Mouse (Mus musculus): ENCODE measurements around the gene Irx5. TPM values are rescaled to one million over a fixed set of nuclear protein-coding genes. Genes with fewer than 3 reads are reported as not detected.

The Irx5 gene
- total RNA-seq (2014; rRNA removed), result 18.3 and 22.1 TPM in 2 replicates
- polyA plus RNA-seq (2015; fragmentation: Nextera tagmentation; extraction: Ambion mirVana), result 11.6 and 13.9 TPM in 2 replicates

- H3K36me3 ChIP-seq (ENCODE audit: insufficient read depth, low read length), result no peaks in the 10 kb centered on the region
- H3K4me1 ChIP-seq (ENCODE audit: insufficient read depth, low read length), result 0 out of 2 replicates have a peak, but pooled peaks cover 5% of the 10 kb centered on the region
- H3K4me2 ChIP-seq (ENCODE audit: low read depth, low read length), result peak within 1 kb of the TSS; percentile 69
- H3K27ac ChIP-seq, result peak within 1 kb of the TSS; percentile 88
- TF ChIP-seq CTCF (IDR thresholded peaks at IDR 0.05; ENCODE audit: low read depth), result no peak
- peaks cover 8% of the 10 kb centered on the region; the same call in 1 of the 2 replicates for H3K27me3 ChIP-seq (ENCODE audit: insufficient read depth, low read length)
- H3K9ac ChIP-seq (replicated peaks; ENCODE audit: low read length), result peak within 1 kb of the TSS; percentile 80
- WGBS, result under 1% methylated on average over 42 of the region's 47 CpGs
- peak; percentile 90 for DNase-seq (ENCODE audit: low spot score)
- H3K4me3 ChIP-seq (ENCODE audit: low read length), result peak within 1 kb of the TSS; percentile 65
- peak; percentile 82 for ATAC-seq
- H3K9me3 ChIP-seq (ENCODE audit: low read length), result no peaks in the 10 kb centered on the region
These were observed at the start of gene Irx5 for GRCm38 (mm10) chr8:92357398-92357981. Gene Irx5, plus strand, starts transcription at chr8:92357625.

- H3K4me2 ChIP-seq (ENCODE audit: low read depth, low read length), result no peak overlapping the region
- DNase-seq (ENCODE audit: low spot score), result peak; percentile 5
- H3K4me1 ChIP-seq (ENCODE audit: insufficient read depth, low read length), result no peaks in the 10 kb centered on the region
- 36% methylated on average over 7 of the region's 7 CpGs for WGBS
- no peak for TF ChIP-seq CTCF (IDR thresholded peaks at IDR 0.05; ENCODE audit: low read depth)
- no peak for ATAC-seq
- H3K4me3 ChIP-seq (ENCODE audit: low read length), result no peak overlapping the region
- H3K27ac ChIP-seq, result no peak overlapping the region
- H3K27me3 ChIP-seq (ENCODE audit: insufficient read depth, low read length), result no peaks in the 10 kb centered on the region
- H3K36me3 ChIP-seq (ENCODE audit: insufficient read depth, low read length), result no peaks in the 10 kb centered on the region
- no peaks in the 10 kb centered on the region for H3K9me3 ChIP-seq (ENCODE audit: low read length)
- H3K9ac ChIP-seq (replicated peaks; ENCODE audit: low read length), result no peak overlapping the region
These were observed 45.2 kb upstream of the Irx5 start for GRCm38 (mm10) chr8:92312178-92312577.

GRCm38 (mm10) chr8:92313707-92314106, 43.7 kb upstream of the Irx5 start:
- Histone ChIP-seq H3K36me3 (ENCODE audit: insufficient read depth, low read length) (no peaks in the 10 kb centered on the region), H3K27ac (no peak overlapping the region), H3K9ac (replicated peaks; ENCODE audit: low read length) (no peak overlapping the region), H3K9me3 (ENCODE audit: low read length) (no peaks in the 10 kb centered on the region), H3K27me3 (ENCODE audit: insufficient read depth, low read length) (no peaks in the 10 kb centered on the region), H3K4me1 (ENCODE audit: insufficient read depth, low read length) (no peaks in the 10 kb centered on the region), H3K4me2 (ENCODE audit: low read depth, low read length) (no peak overlapping the region), H3K4me3 (ENCODE audit: low read length) (no peak overlapping the region)
- 85% methylated on average over 3 of the region's 3 CpGs for WGBS
- no peak for TF ChIP-seq CTCF (IDR thresholded peaks at IDR 0.05; ENCODE audit: low read depth)
- no peak for DNase-seq (ENCODE audit: low spot score)
- no peak for ATAC-seq

- H3K36me3 ChIP-seq (ENCODE audit: insufficient read depth, low read length), result no peaks in the 10 kb centered on the region
- H3K27me3 ChIP-seq (ENCODE audit: insufficient read depth, low read length), result no peaks in the 10 kb centered on the region
- H3K9ac ChIP-seq (replicated peaks; ENCODE audit: low read length), result no peak overlapping the region
- H3K9me3 ChIP-seq (ENCODE audit: low read length), result no peaks in the 10 kb centered on the region
- H3K4me2 ChIP-seq (ENCODE audit: low read depth, low read length), result no peak overlapping the region
- no peak for TF ChIP-seq CTCF (IDR thresholded peaks at IDR 0.05; ENCODE audit: low read depth)
- WGBS, result 95% methylated on average over 7 of the region's 7 CpGs
- H3K4me1 ChIP-seq (ENCODE audit: insufficient read depth, low read length), result no peaks in the 10 kb centered on the region
- H3K27ac ChIP-seq, result no peak overlapping the region
- DNase-seq (ENCODE audit: low spot score), result no peak
- H3K4me3 ChIP-seq (ENCODE audit: low read length), result no peak overlapping the region
- no peak for ATAC-seq
These were observed 33.7 kb upstream of the Irx5 start for GRCm38 (mm10) chr8:92323751-92324150.

GRCm38 (mm10) chr8:92327176-92327575, 30.2 kb upstream of the Irx5 start:
- H3K9me3 ChIP-seq (ENCODE audit: low read length), result no peaks in the 10 kb centered on the region
- H3K27me3 ChIP-seq (ENCODE audit: insufficient read depth, low read length), result no peaks in the 10 kb centered on the region
- WGBS, result 99% methylated on average over 2 of the region's 2 CpGs
- TF ChIP-seq CTCF (IDR thresholded peaks at IDR 0.05; ENCODE audit: low read depth), result peak; percentile 26; the same call in 1 of the 2 replicates
- DNase-seq (ENCODE audit: low spot score) (no peak), ATAC-seq (no peak)
- no peak overlapping the region for H3K9ac ChIP-seq (replicated peaks; ENCODE audit: low read length)
- H3K4me3 ChIP-seq (ENCODE audit: low read length), result no peak overlapping the region
- H3K4me2 ChIP-seq (ENCODE audit: low read depth, low read length), result no peak overlapping the region
- H3K36me3 ChIP-seq (ENCODE audit: insufficient read depth, low read length), result no peaks in the 10 kb centered on the region
- H3K27ac ChIP-seq, result no peak overlapping the region
- no peaks in the 10 kb centered on the region for H3K4me1 ChIP-seq (ENCODE audit: insufficient read depth, low read length)

- ATAC-seq, result no peak
- WGBS, result 87% methylated on average over 4 of the region's 4 CpGs
These were observed 28.2 kb upstream of the Irx5 start for GRCm38 (mm10) chr8:92329273-92329672.

GRCm38 (mm10) chr8:92331811-92332210, 25.6 kb upstream of the Irx5 start:
- Histone ChIP-seq H3K9me3 (ENCODE audit: low read length) (no peaks in the 10 kb centered on the region), H3K36me3 (ENCODE audit: insufficient read depth, low read length) (no peaks in the 10 kb centered on the region), H3K27me3 (ENCODE audit: insufficient read depth, low read length) (no peaks in the 10 kb centered on the region), H3K4me1 (ENCODE audit: insufficient read depth, low read length) (no peaks in the 10 kb centered on the region), H3K27ac (no peak overlapping the region), H3K4me3 (ENCODE audit: low read length) (no peak overlapping the region), H3K4me2 (ENCODE audit: low read depth, low read length) (no peak overlapping the region), H3K9ac (replicated peaks; ENCODE audit: low read length) (no peak overlapping the region)
- ATAC-seq, result no peak
- 56% methylated on average over 3 of the region's 3 CpGs for WGBS
- no peak for TF ChIP-seq CTCF (IDR thresholded peaks at IDR 0.05; ENCODE audit: low read depth)
- peak; percentile 27 for DNase-seq (ENCODE audit: low spot score)

More at GRCm38 (mm10) chr8:92329273-92329672, 28.2 kb upstream of the Irx5 start:
- Histone ChIP-seq H3K9ac (replicated peaks; ENCODE audit: low read length) (no peak overlapping the region), H3K4me3 (ENCODE audit: low read length) (no peak overlapping the region), H3K4me2 (ENCODE audit: low read depth, low read length) (no peak overlapping the region), H3K27me3 (ENCODE audit: insufficient read depth, low read length) (no peaks in the 10 kb centered on the region), H3K9me3 (ENCODE audit: low read length) (no peaks in the 10 kb centered on the region), H3K27ac (no peak overlapping the region), H3K36me3 (ENCODE audit: insufficient read depth, low read length) (no peaks in the 10 kb centered on the region), H3K4me1 (ENCODE audit: insufficient read depth, low read length) (no peaks in the 10 kb centered on the region)
- no peak for DNase-seq (ENCODE audit: low spot score)
- no peak for TF ChIP-seq CTCF (IDR thresholded peaks at IDR 0.05; ENCODE audit: low read depth)
